Mouse (Mus musculus): ENCODE measurements around the gene Olfr105-ps. TPM values are rescaled to one million over a fixed set of nuclear protein-coding genes. Genes with fewer than 3 reads are reported as not detected.

Olfr105-ps gene
- polyA plus RNA-seq (2017; shearing (Covaris generic)), result not detected

DNA sequence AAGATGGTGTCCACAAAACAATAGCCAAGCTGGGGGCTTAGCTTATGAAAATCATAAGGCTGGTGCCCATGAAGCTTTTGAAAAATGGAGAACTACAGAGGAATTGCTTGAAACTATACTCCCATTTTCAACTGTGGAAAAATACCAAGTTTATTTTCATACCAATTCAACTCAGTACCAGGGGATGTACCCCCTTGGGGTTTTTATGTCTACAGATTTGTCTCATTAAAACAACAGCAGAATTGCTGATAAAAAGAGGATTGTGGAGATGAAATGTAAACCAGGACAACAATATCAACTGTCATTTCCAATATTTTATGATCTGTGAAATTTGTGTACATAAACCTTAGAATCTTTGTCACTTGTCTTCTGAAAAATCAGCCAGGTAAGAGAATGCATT lies at the start of gene Olfr105-ps:
Gene Olfr105-ps, plus strand, starts transcription at position 301 of the 400 bp plus-strand sequence.

DNA sequence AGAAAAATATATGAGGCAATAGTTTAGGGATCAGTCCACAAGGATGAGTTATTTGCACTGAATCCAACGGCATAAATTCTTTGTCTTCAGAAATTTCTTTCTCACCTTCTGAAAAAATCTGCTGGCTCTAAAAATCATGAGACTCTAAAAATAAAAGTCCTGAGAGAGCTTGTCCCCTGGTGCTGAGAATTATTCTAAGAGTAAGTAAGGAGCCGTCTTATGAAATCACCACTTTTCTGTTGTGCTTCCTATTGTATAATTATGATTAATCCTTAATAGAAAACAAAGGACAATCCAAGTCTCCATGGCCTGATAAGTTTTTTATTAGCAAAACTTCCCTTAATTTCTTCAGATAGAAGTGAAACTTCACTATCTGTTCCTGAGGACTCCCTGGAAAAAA lies 39.2 kb upstream of the Olfr105-ps start, which contains the start of gene Olfr103:
Gene Olfr103, minus strand, starts transcription at position 101 of the 400 bp plus-strand sequence.

DNA sequence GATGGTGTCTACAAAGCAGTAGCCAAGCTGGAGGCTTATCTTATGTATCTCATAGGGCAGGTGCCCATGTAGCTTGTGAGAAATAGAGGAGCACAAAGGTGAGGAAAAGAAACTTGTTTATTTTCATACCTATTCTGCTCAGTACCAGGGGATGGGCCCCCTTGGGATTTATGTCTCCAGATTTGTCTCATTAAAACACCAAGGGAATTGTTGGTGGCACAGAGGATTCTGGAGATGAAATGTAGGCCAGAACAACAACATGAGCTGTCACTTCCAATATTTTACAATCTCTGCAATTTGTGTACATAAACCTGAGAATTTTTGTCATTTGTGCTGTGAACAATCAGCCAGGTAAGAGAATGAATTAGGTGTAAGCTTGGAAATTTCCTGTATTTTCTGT lies 19.6 kb upstream of the Olfr105-ps start, which contains the start of gene Olfr104-ps:
Gene Olfr104-ps, plus strand, starts transcription at position 301 of the 400 bp plus-strand sequence.

DNA sequence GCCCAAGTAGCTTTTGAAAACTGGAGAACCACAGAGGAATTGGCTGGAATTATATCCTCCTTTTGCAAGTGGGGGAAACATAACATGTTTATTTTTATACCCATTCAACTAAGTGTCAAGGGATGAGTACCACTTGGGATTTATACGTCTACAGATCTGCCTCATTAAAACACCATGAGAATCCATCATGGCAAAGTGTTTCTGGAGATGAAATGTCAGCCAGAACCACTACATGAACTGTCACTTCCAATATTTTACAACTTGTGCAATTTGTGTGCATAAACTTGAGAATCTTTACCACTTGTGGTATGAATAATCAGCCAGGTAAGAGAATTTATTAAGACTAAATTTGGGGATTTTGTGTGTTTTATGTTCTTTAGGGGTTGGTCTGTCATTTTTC lies 11.3 kb downstream of the Olfr105-ps start, which contains the start of gene Olfr106-ps:
Gene Olfr106-ps, plus strand, starts transcription at position 301 of the 400 bp plus-strand sequence.

DNA sequence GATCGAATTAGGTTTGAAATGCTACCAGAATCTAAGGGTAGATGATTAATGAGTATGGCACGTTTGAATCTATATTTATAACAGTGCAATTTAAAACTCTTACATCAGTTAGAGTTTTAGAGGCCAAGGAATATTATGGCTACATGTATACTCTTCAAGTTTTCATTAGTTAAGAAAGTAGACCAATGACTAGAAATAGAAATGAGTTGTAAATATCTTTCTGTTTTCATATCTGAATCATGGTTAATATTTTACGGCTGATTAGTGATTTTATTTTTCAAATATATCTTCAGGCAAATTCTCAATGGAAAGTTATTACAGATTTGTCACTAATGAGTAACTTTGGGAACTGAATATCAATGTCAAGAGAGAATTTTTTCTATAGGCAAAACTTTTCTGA lies 20.1 kb downstream of the Olfr105-ps start, which contains the start of gene Olfr107:
Gene Olfr107, plus strand, starts transcription at position 301 of the 400 bp plus-strand sequence.

Other genes starting within 250 kb of the Olfr105-ps start
- not detected for gene Olfr93, start 217.5 kb upstream of the Olfr105-ps start, polyA plus RNA-seq (2017; shearing (Covaris generic))
- gene Ubd, start 185.1 kb upstream of the Olfr105-ps start, polyA plus RNA-seq (2017; shearing (Covaris generic)), result not detected
- not detected for gene Olfr94, start 178.0 kb upstream of the Olfr105-ps start, polyA plus RNA-seq (2017; shearing (Covaris generic))
- 0.07 TPM for gene Olfr95, start 165.9 kb upstream of the Olfr105-ps start, polyA plus RNA-seq (2017; shearing (Covaris generic))
- gene Olfr96, start 158.9 kb upstream of the Olfr105-ps start, polyA plus RNA-seq (2017; shearing (Covaris generic)), result not detected
- gene Olfr97, start 141.7 kb upstream of the Olfr105-ps start, polyA plus RNA-seq (2017; shearing (Covaris generic)), result not detected
- gene Olfr98, start 115.3 kb upstream of the Olfr105-ps start, polyA plus RNA-seq (2017; shearing (Covaris generic)), result not detected
- 97.7 TPM for gene H2-M3, start 108.8 kb upstream of the Olfr105-ps start, polyA plus RNA-seq (2017; shearing (Covaris generic))
- 2.3 TPM for gene Olfr99, start 95.6 kb upstream of the Olfr105-ps start, polyA plus RNA-seq (2017; shearing (Covaris generic))
- not detected for gene Olfr101, start 74.7 kb upstream of the Olfr105-ps start, polyA plus RNA-seq (2017; shearing (Covaris generic))
- gene Olfr102, start 62.0 kb upstream of the Olfr105-ps start, polyA plus RNA-seq (2017; shearing (Covaris generic)), result 0.40 TPM
- gene Olfr103, start 39.3 kb upstream of the Olfr105-ps start, polyA plus RNA-seq (2017; shearing (Covaris generic)), result not detected
- not detected for gene Olfr104-ps, start 19.5 kb upstream of the Olfr105-ps start, polyA plus RNA-seq (2017; shearing (Covaris generic))
- not detected for gene Olfr106-ps, start 11.4 kb downstream of the Olfr105-ps start, polyA plus RNA-seq (2017; shearing (Covaris generic))
- not detected for gene Olfr107, start 20.2 kb downstream of the Olfr105-ps start, polyA plus RNA-seq (2017; shearing (Covaris generic))
- not detected for gene Olfr108, start 66.4 kb downstream of the Olfr105-ps start, polyA plus RNA-seq (2017; shearing (Covaris generic))
- gene Olfr109, start 79.9 kb downstream of the Olfr105-ps start, polyA plus RNA-seq (2017; shearing (Covaris generic)), result not detected
- not detected for gene H2-M2, start 104.5 kb downstream of the Olfr105-ps start, polyA plus RNA-seq (2017; shearing (Covaris generic))
- gene Olfr110, start 113.4 kb downstream of the Olfr105-ps start, polyA plus RNA-seq (2017; shearing (Covaris generic)), result not detected
- not detected for gene Olfr111, start 129.0 kb downstream of the Olfr105-ps start, polyA plus RNA-seq (2017; shearing (Covaris generic))
- gene Olfr112, start 190.4 kb downstream of the Olfr105-ps start, polyA plus RNA-seq (2017; shearing (Covaris generic)), result not detected
- not detected for gene Olfr113, start 198.6 kb downstream of the Olfr105-ps start, polyA plus RNA-seq (2017; shearing (Covaris generic))
- gene Olfr114, start 213.7 kb downstream of the Olfr105-ps start, polyA plus RNA-seq (2017; shearing (Covaris generic)), result not detected
- gene Olfr115, start 248.1 kb downstream of the Olfr105-ps start, polyA plus RNA-seq (2017; shearing (Covaris generic)), result not detected
- gene Olfr116, start 248.2 kb downstream of the Olfr105-ps start, polyA plus RNA-seq (2017; shearing (Covaris generic)), result not detected

Data from effector memory CD4-positive, alpha-beta T cell, adult 7 months (primary cell).